Mouse (Mus musculus) cerebellum, adult 11-12 months (tissue): ENCODE data around the gene Ankrd44.

Source experiments
- DNase-seq: peaks from one replicate; pipeline ENCODE4 v3.0.0; 2022

Ankrd44 gene

GRCm38 (mm10) chr1:54600275-54600674 lies 325.9 kb downstream of the Ankrd44 start:
- no peak for DNase-seq

- no peak for DNase-seq
Observed at GRCm38 (mm10) chr1:54597594-54598217, 328.5 kb downstream of the Ankrd44 start.

DNA sequence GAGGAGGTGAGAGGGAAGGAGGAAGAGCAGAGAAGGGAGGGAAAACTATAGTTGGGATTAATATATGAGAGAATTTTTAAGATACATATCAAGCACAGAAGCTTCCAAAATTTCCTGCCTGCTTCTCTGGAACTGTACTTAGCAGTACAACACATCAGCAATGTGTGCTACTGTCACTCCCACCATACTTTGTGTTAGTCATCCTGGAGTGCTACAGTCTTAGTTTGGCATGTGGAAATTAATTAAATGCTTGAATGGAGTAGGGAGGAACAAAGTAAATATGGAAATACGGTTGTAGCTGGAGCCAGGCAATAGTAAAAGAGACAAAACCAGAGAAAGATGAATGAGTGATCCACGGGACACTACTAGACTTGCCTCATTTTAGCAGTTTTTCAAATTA lies 330.0 kb downstream of the Ankrd44 start:
- no peak for DNase-seq
